Mouse (Mus musculus): ENCODE data around the gene Ncmap. TPM values are rescaled to one million over a fixed set of nuclear protein-coding genes. Genes with fewer than 3 reads are reported as not detected.

Gene Ncmap
- polyA plus RNA-seq, 1 experiment from 2014 or later: 2.9 TPM

DNA sequence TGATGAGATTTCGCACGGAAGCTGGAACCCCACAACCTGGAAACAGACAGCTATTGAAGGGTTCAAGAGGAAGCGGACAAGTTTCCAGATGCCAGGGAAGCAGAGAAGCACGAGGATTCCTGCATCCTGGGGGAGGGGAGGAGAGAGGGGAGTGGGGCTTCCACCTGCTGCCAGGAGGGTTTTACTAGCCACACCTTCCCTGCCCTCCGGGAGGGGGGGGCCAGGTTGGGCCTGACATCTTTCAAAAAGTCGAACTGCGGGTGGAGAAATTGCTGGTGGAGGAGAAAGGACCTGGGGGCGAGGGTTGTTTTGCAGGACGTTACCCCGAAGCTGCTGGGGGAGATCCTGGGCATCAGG is 35.0 kb upstream of the Ncmap start:
- Histone ChIP-seq H3K4me1 (ENCODE audit: control insufficient read depth, insufficient read depth, low read length) (peaks cover 4% of the 10 kb centered on the region; the same call in 1 of the 2 replicates), H3K9ac (ENCODE audit: low read depth, low read length) (peak overlapping the region; percentile 82), H3K27me3 (ENCODE audit: control insufficient read depth, insufficient read depth, low read length) (no peaks in the 10 kb centered on the region), H3K4me3 (ENCODE audit: low read length) (peak overlapping the region; percentile 85), H3K36me3 (ENCODE audit: control insufficient read depth, insufficient read depth, low read length) (no peaks in the 10 kb centered on the region), H3K4me2 (replicated peaks; ENCODE audit: low read depth, low read length) (peak overlapping the region; percentile 94), H3K9me3 (ENCODE audit: control insufficient read depth, low read length) (no peaks in the 10 kb centered on the region), H3K27ac (ENCODE audit: low read depth, low read length) (no peak overlapping the region)
- 12% methylated on average over 10 of the region's 10 CpGs for WGBS
- no peak for ATAC-seq (ENCODE audit: low FRiP score, low TSS enrichment)

DNA sequence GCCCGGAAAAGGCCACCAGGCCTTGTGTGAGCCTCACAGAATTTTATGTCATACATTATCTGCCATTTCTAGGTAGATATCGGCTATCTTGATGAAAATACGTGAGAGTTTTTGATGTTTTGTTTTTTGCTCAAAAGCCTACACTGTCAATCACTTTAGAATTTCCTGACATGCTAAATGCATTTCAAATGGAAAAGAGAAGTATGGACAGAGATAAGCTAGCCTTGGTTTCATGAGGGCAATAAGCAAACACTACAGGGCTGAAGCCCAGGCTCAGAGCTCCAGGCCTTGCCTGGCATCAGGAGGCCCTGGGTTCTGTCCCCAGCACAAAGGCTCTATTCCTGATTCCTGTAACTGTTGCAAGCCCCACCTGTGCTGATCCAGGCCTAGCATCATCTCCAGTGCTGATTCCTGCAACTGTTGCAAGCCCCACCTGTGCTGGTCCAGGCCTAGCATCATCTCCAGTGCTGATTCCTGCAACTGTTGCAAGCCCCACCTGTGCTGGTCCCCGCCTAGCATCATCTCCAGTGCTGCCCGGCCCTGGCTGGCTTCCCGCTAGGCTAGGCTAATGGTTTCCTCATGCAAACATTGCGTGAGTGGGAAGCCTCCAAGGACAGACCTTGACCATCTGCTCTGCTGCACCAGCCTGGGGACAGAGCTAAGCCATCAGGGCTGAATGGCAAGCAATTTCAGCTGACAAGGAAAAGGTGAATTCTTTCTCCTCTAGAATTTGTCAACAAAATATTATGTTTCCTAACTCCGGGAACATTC is 32.1 kb upstream of the Ncmap start:
- Histone ChIP-seq H3K27ac (ENCODE audit: low read depth, low read length) (no peak overlapping the region), H3K9me3 (ENCODE audit: control insufficient read depth, low read length) (no peaks in the 10 kb centered on the region), H3K9ac (ENCODE audit: low read depth, low read length) (no peak overlapping the region), H3K4me2 (replicated peaks; ENCODE audit: low read depth, low read length) (no peak overlapping the region), H3K4me1 (ENCODE audit: control insufficient read depth, insufficient read depth, low read length) (peaks cover 4% of the 10 kb centered on the region; the same call in 1 of the 2 replicates), H3K36me3 (ENCODE audit: control insufficient read depth, insufficient read depth, low read length) (no peaks in the 10 kb centered on the region), H3K27me3 (ENCODE audit: control insufficient read depth, insufficient read depth, low read length) (no peaks in the 10 kb centered on the region), H3K4me3 (ENCODE audit: low read length) (no peak overlapping the region)
- ATAC-seq (ENCODE audit: low FRiP score, low TSS enrichment): no peak
- 80% methylated on average over 8 of the region's 8 CpGs for WGBS

DNA sequence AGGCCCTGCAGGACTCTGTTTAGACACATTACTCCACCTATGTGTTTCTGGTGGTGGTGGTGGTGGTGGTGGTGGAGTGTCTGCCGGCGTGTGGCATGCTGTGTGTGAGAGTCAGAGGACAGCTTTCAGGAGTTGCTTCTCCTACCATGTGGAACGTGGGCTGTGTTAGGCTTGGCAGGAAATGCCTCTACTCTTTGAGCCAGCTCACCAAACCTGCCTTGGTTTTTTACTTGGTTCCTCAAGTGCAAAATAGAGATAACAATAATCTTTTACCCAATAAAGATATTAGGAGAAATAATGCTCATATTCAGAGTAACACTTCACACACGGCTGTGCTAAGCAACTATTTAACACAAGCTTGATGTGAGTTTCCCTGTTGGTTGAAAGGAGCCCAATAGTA is 31.4 kb upstream of the Ncmap start:
- H3K27me3 ChIP-seq (ENCODE audit: control insufficient read depth, insufficient read depth, low read length): no peaks in the 10 kb centered on the region
- ATAC-seq (ENCODE audit: low FRiP score, low TSS enrichment): no peak
- 71% methylated on average over 4 of the region's 4 CpGs for WGBS

DNA sequence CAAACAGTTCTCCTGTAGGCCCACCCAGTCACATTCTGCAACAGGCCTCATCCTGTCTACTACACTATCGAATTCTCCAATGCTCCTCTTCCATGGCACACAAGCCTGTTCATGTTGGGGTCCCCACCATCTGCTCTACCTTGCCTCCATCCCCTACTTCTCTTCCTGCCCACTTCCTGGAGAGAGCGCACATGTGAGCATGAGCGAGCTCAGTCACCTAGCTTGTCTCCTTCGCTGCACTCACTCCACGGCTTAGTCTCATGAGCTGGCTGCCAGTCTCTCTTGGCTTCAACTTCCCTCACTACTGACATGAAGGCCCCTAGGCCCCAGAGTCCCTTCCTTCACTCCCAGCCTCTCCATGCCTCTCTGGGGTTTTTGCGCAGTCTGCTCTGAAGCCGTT is 28.6 kb upstream of the Ncmap start:
- Histone ChIP-seq H3K27ac (ENCODE audit: low read depth, low read length) (no peak overlapping the region), H3K4me3 (ENCODE audit: low read length) (no peak overlapping the region), H3K27me3 (ENCODE audit: control insufficient read depth, insufficient read depth, low read length) (no peaks in the 10 kb centered on the region), H3K9me3 (ENCODE audit: control insufficient read depth, low read length) (no peaks in the 10 kb centered on the region), H3K4me1 (ENCODE audit: control insufficient read depth, insufficient read depth, low read length) (no peaks in the 10 kb centered on the region), H3K9ac (ENCODE audit: low read depth, low read length) (no peak overlapping the region), H3K36me3 (ENCODE audit: control insufficient read depth, insufficient read depth, low read length) (peaks cover 6% of the 10 kb centered on the region), H3K4me2 (replicated peaks; ENCODE audit: low read depth, low read length) (no peak overlapping the region)
- no peak for ATAC-seq (ENCODE audit: low FRiP score, low TSS enrichment)
- 92% methylated on average over 7 of the region's 7 CpGs for WGBS

More for the DNA sequence above, 31.4 kb upstream of the Ncmap start:
- no peak overlapping the region for H3K27ac ChIP-seq (ENCODE audit: low read depth, low read length)
- no peak overlapping the region for H3K4me2 ChIP-seq (replicated peaks; ENCODE audit: low read depth, low read length)
- no peak overlapping the region for H3K9ac ChIP-seq (ENCODE audit: low read depth, low read length)
- peaks cover 3% of the 10 kb centered on the region; the same call in 1 of the 2 replicates for H3K36me3 ChIP-seq (ENCODE audit: control insufficient read depth, insufficient read depth, low read length)
- H3K4me3 ChIP-seq (ENCODE audit: low read length): no peak overlapping the region
- peaks cover 4% of the 10 kb centered on the region; the same call in 1 of the 2 replicates for H3K4me1 ChIP-seq (ENCODE audit: control insufficient read depth, insufficient read depth, low read length)
- no peaks in the 10 kb centered on the region for H3K9me3 ChIP-seq (ENCODE audit: control insufficient read depth, low read length)

DNA sequence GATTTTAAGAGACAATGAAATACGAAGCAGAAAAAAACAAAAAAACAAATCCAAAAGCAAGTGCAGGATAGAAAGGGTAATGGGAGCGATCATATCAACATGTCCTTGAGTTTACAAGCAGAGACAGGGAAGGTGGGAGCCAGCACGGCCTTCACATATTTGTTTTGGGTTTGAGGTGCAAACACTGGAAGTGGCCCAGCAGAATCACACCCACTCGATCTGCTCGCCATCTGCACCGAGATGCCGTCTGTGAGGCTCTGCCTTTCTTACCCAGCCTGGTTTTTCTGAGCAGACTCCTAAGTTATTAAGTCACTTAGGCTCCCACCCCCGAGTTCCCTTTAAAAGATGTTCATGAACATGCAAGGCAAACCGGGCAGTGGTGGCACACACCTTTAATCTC is 27.6 kb upstream of the Ncmap start:
- Histone ChIP-seq H3K4me2 (replicated peaks; ENCODE audit: low read depth, low read length) (no peak overlapping the region), H3K36me3 (ENCODE audit: control insufficient read depth, insufficient read depth, low read length) (peaks cover 6% of the 10 kb centered on the region), H3K27ac (ENCODE audit: low read depth, low read length) (no peak overlapping the region), H3K9me3 (ENCODE audit: control insufficient read depth, low read length) (no peaks in the 10 kb centered on the region), H3K4me3 (ENCODE audit: low read length) (no peak overlapping the region), H3K4me1 (ENCODE audit: control insufficient read depth, insufficient read depth, low read length) (no peaks in the 10 kb centered on the region), H3K27me3 (ENCODE audit: control insufficient read depth, insufficient read depth, low read length) (no peaks in the 10 kb centered on the region), H3K9ac (ENCODE audit: low read depth, low read length) (no peak overlapping the region)
- ATAC-seq (ENCODE audit: low FRiP score, low TSS enrichment): no peak
- WGBS: 77% methylated on average over 9 of the region's 9 CpGs

DNA sequence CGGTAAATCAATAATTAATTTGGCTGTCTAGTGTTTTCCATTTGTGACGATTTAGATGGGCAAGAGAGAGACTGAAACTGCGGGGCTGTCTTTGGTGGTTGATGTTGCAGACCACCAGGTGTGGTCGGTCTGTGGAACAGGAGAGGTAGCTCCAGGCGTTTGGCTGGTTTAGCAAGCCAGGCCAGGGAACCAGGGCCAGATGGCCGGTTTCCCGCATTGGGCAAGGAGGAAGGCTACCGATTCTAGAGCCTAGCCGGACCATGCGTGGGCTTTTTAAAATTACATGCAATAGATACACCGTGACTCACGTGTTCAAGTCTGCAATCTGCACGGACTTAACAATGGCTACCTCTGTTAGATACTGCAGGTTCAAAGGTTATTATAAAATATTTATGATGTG is 22.9 kb upstream of the Ncmap start:
- Histone ChIP-seq H3K36me3 (ENCODE audit: control insufficient read depth, insufficient read depth, low read length) (peaks cover 17% of the 10 kb centered on the region), H3K27ac (ENCODE audit: low read depth, low read length) (no peak overlapping the region), H3K4me3 (ENCODE audit: low read length) (no peak overlapping the region), H3K4me2 (replicated peaks; ENCODE audit: low read depth, low read length) (no peak overlapping the region), H3K9me3 (ENCODE audit: control insufficient read depth, low read length) (no peaks in the 10 kb centered on the region), H3K27me3 (ENCODE audit: control insufficient read depth, insufficient read depth, low read length) (no peaks in the 10 kb centered on the region), H3K4me1 (ENCODE audit: control insufficient read depth, insufficient read depth, low read length) (no peaks in the 10 kb centered on the region), H3K9ac (ENCODE audit: low read depth, low read length) (no peak overlapping the region)
- 92% methylated on average over 13 of the region's 13 CpGs for WGBS
- ATAC-seq (ENCODE audit: low FRiP score, low TSS enrichment): no peak

DNA sequence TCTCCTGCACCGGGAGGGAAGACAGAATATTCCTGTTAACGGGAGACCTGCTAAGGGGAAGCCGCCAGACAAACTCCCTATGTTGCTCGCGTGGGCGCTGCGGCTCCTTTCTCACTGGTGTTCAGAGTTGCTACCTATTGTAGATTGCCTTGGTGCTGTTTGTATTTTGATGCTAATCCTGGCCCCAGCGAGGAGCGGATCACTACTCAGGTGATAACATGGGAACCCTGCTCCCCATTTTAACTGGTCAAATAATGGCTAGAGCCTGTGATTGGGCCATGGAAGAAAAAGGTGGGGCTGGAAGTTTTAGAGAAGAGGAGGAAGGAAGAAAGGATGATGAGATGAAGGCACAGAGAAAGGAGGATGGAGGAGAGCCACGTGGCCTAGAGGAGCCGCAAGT is 22.4 kb upstream of the Ncmap start:
- no peaks in the 10 kb centered on the region for H3K9me3 ChIP-seq (ENCODE audit: control insufficient read depth, low read length)
- no peak overlapping the region for H3K4me3 ChIP-seq (ENCODE audit: low read length)
- no peak overlapping the region for H3K27ac ChIP-seq (ENCODE audit: low read depth, low read length)
- H3K9ac ChIP-seq (ENCODE audit: low read depth, low read length): no peak overlapping the region
- no peak for ATAC-seq (ENCODE audit: low FRiP score, low TSS enrichment)
- no peak overlapping the region for H3K4me2 ChIP-seq (replicated peaks; ENCODE audit: low read depth, low read length)
- H3K4me1 ChIP-seq (ENCODE audit: control insufficient read depth, insufficient read depth, low read length): no peaks in the 10 kb centered on the region
- peaks cover 17% of the 10 kb centered on the region for H3K36me3 ChIP-seq (ENCODE audit: control insufficient read depth, insufficient read depth, low read length)
- WGBS: 79% methylated on average over 11 of the region's 11 CpGs
- H3K27me3 ChIP-seq (ENCODE audit: control insufficient read depth, insufficient read depth, low read length): no peaks in the 10 kb centered on the region

DNA sequence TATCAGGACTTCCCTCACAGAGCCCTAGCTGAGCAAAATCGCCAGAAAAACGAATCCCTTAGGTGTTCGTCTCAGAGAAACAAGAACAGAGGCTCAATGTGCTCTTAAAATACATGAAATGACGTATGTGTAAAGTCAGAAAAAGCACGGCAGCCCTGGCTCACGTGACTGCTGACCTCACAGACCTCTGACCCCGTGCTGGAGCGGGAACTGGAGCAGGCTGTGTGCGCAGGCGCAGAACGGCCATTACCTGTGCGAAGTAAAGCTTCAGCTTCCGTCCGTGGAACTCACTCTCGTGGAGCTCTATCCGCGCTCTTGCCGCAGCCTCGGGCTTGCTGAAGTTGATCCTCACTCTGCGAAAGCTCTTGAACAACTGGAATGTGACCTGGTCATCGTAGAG is 22.0 kb upstream of the Ncmap start:
- Histone ChIP-seq H3K9ac (ENCODE audit: low read depth, low read length) (no peak overlapping the region), H3K27me3 (ENCODE audit: control insufficient read depth, insufficient read depth, low read length) (no peaks in the 10 kb centered on the region), H3K9me3 (ENCODE audit: control insufficient read depth, low read length) (no peaks in the 10 kb centered on the region), H3K27ac (ENCODE audit: low read depth, low read length) (no peak overlapping the region), H3K36me3 (ENCODE audit: control insufficient read depth, insufficient read depth, low read length) (peaks cover 16% of the 10 kb centered on the region), H3K4me3 (ENCODE audit: low read length) (no peak overlapping the region), H3K4me1 (ENCODE audit: control insufficient read depth, insufficient read depth, low read length) (no peaks in the 10 kb centered on the region), H3K4me2 (replicated peaks; ENCODE audit: low read depth, low read length) (no peak overlapping the region)
- 73% methylated on average over 21 of the region's 21 CpGs for WGBS
- ATAC-seq (ENCODE audit: low FRiP score, low TSS enrichment): no peak

DNA sequence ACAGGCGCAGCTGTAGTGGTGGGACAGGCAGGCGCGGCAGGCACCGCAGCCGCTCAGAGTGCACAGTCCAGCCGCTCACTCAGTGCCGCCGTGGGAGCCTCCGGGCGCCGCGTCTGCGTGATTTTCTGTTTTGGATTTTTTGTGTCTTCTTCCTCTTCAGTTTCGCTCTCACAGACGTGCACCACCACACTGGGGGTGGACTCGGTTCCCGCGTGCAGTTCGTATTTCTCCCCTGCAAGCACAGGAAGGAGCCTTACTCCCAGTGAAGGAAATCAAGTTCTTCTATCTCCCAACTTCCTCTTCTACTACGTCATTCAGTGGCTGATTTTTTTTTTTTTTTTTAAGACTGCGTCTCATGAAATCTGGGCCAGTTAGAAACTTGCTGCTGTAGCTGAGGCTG is 18.3 kb upstream of the Ncmap start:
- Histone ChIP-seq H3K27me3 (ENCODE audit: control insufficient read depth, insufficient read depth, low read length) (no peaks in the 10 kb centered on the region), H3K9ac (ENCODE audit: low read depth, low read length) (no peak overlapping the region), H3K4me3 (ENCODE audit: low read length) (no peak overlapping the region), H3K36me3 (ENCODE audit: control insufficient read depth, insufficient read depth, low read length) (peaks cover 15% of the 10 kb centered on the region; the same call in 1 of the 2 replicates), H3K9me3 (ENCODE audit: control insufficient read depth, low read length) (no peaks in the 10 kb centered on the region), H3K4me1 (ENCODE audit: control insufficient read depth, insufficient read depth, low read length) (no peaks in the 10 kb centered on the region), H3K4me2 (replicated peaks; ENCODE audit: low read depth, low read length) (no peak overlapping the region), H3K27ac (ENCODE audit: low read depth, low read length) (no peak overlapping the region)
- 95% methylated on average over 21 of the region's 21 CpGs for WGBS
- ATAC-seq (ENCODE audit: low FRiP score, low TSS enrichment): no peak
